Mouse (Mus musculus): ENCODE data around the gene Ankrd44.
A peak's percentile ranks its signal among the peaks of the same experiment; 100 is the strongest.

Gene Ankrd44

DNA sequence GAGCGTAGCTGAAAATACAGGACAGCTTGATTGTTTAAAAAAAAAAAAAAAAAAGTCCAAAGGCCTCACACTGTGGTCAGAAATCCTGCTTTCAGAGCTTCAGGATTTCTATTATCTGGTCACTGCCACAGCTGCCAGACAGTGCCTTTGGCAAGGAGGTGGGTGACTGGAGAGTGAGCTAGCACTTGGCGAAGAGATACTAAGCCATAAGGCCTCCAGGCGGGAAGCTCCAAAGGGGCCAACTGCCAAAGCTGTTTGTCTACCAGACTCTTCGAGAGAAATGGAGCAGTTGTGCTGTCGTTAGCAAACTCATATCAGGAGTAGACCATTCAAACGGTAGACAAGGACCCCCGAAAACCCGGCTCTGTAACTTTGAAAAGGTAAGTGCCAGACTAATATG lies 3.5 kb downstream of the Ankrd44 start:
- DNase-seq (ENCODE audit: low spot score) = peak; percentile 17

DNA sequence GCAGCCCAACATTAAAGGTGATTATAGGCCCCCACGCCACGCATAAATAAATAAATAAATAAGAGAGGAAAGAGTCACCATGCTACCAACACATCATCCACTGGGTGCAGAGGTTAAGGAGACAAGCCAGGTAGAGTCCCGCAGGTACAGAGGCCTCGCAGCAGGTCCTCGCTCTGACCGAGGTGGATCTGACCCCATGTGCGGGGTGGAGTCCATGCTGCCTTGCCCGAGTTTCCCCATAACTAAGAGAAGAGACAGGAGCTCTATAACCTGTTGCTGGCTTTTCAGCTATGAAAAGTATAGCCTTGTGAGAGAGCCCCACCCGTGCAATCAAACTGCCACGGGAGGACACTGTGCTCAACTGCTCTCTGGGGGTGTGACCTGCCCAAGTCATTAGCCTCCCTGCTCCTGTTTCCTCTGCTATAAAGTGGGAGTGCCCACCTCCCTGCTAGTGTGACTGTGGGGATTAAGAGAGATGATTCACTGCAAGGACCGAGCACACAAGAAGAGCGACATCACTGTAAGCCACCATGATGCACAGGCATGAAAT lies 4.1 kb downstream of the Ankrd44 start:
- no peak for DNase-seq (ENCODE audit: low spot score)

DNA sequence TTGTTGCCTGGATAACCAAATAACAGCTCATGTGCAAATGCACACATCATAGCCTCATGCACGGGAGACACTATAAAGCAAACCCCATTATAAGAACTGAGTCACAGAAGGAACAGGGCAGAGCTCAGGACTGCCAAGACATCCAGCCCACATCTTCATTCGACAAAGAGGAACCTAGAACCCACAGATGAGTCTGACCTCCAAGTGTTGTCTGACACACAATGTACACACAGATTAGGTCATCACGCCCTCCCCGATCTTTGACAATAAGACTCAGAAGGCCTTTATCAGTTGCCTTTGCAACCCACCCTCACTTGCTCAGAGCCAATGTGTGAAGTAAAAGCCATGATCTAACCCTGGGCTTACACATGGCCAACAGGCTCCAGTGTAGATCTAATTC lies 6.1 kb downstream of the Ankrd44 start:
- DNase-seq (ENCODE audit: low spot score) = no peak

DNA sequence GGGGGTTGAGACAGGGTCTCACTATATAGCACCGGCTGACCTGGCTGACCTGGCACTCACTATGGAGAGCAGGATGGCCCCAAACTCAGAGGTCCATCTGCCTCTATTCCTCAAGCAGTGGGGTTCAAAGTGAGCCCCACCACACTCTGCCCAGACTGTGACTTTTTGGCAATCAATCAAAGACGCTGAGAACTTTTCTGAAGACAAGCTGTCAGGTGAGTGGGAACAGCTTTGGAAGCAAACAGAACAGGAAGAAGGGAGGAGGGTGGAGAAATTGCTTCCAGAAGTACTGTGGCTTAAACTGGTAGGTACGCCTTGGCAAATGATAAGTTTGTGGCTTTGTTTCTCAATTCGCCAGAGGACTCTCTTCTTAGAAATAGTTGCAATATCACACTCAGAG lies 9.7 kb downstream of the Ankrd44 start:
- no peak for DNase-seq (ENCODE audit: low spot score)

DNA sequence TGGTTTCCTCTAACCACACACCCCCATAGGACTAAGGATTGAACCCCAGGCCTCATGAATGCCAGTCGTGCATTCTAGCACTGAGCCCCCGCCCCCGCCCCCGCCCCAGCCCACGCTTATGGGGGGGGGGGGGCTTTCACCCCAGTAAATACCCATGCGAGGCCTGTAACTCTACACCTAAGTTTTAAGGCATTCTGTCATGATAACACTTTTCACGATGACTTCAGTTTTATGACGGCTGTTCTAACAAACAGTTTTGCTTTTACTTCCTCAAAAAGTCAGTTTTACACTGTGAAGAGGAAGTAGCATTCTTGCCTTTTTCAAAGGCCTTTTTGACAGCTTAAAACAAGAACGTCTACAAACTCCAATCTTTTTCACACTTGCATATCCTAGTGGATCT lies 11.8 kb downstream of the Ankrd44 start:
- no peak for DNase-seq (ENCODE audit: low spot score)

DNA sequence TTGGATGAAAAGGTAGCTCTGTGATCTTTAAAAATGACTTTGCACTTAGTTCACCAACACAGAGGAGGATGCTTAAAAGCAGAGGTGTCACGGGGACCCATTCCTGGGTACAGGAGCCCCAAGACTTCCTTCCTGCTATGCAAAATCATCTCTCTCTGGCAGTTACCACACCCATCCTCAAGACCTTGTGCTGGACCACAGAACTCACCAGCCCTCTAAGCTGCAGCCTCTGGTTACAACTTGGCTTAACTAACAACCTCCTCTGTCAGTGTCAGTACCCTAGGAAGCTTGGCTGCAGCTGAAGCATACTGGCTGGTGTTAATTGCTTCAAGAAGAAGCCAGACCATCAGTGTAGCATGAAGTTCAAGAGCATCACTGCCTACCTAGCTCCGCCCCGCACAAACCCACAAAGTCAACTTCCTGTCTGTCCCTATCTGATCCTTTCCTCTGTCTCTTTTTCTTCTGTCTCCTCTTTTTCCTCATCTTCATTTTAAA lies 12.8 kb downstream of the Ankrd44 start:
- no peak for DNase-seq (ENCODE audit: low spot score)

DNA sequence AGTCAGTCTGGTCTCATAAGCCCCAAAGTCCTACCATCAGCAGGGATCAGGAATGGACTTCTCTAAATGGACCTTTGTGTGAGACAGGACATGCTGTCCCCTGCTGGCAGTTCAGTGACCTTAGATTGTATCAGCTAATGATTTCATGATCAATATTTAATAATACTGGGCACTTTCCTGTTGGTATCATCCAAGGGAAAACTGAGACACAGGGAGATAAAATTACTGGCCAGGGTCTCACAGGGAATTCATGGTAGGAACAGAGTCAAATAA lies 13.2 kb downstream of the Ankrd44 start:
- no peak for DNase-seq (ENCODE audit: low spot score)

DNA sequence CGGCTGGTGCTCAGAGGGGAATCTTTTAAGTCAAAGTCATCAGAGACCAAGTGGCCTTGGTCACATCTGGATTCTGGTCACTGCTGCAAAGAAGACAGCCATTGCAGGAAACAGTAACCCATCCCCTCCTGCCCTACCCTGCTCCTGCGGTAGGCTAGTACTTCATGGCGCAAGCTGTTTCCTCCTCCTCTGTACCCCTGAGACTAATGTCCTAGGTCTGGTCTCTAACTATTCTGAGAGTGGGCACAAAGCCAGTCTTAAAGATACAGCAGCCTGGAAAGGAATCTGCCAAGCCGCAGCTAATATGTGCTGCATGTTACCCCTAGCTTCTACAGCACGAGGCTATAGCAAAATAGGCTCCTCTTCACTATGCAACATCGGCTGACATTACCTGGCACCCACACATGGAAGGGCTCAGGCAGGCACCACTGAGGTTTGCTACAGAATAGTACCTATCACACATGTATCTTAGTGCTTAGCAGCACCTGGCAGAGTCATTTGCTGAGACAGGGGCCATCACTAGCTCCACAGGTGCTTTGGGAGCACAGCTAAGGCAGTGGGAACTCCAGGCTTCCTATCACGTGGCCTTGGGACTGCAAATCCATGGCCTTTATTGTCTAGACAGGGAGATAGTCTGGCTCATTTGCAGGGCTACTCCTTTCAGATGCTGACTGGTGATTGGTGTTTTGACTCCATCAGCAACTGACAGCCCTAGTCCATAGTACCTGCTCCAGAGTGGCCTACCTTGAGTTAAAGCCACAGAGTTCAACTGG lies 13.7 kb downstream of the Ankrd44 start:
- no peak for DNase-seq (ENCODE audit: low spot score)

DNA sequence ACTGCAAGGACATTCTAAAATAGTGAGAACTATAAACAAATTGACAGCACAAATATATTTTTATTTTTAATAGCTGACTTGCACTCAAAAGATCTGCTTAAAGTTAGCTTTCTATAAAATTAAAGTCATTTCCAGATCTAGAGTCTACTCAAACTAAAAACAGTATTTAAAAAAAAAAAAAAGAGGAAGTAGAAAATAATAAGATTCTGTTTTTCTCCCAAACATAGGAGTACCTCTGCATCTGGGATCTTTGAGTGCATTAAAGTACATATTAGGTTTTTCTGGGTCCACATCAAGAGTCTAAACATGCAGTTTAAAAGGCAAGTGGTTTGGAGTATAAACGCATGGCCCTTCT lies 15.0 kb downstream of the Ankrd44 start:
- DNase-seq (ENCODE audit: low spot score) = no peak

DNA sequence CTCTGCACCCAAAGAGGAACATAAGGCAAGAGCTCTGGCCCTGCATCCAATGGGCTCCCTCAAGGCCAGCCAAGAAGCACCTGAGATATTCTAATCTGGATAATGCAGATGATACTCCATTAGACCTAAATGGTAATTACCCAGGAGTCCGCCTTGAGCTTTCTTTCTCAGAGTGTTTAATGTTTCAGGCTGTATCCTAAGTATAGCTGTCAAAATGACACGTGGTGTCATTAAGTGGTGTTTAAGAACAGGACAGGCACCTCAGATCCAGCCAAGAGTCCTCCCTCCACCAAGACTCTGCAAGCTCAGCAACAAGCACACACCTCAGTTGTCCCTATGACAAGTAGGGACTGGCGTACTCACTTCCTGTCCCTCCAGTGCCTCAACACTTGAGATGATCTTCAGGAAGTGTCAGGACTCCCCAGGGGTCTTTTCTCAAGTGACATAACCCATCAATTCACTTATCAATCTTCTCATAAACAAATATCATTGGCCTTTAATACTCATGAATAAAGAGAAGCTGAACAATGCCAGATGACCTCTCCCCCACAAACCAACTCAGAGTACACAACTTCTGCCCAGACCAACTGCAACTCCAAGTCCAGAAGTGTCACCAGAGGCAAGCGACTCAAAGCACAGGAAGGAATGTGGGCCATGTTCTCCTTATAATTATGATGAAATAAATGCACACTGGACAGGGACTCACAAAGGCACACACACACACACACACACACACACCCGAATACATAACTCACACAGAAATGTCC lies 15.5 kb downstream of the Ankrd44 start:
- DNase-seq (ENCODE audit: low spot score) = no peak

DNA sequence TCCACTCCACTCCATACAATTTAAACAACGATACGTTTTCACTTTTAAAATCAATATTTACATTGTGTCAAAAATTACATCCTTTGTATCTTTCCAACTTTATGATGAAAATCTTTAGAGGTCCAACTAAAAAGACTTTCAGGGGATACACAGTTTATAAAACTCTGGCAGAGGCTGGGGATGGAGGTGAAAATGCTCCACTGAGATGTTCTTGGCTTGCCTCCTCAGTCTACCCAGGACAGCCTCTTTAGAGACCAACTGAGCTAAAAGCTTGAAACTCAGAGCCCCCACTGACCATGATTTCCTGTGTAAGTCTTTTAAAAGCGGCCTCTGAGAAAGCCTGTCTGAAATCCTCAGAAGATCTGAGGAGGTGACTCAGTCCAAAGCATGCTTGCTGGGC lies 17.4 kb downstream of the Ankrd44 start:
- no peak for DNase-seq (ENCODE audit: low spot score)

DNA sequence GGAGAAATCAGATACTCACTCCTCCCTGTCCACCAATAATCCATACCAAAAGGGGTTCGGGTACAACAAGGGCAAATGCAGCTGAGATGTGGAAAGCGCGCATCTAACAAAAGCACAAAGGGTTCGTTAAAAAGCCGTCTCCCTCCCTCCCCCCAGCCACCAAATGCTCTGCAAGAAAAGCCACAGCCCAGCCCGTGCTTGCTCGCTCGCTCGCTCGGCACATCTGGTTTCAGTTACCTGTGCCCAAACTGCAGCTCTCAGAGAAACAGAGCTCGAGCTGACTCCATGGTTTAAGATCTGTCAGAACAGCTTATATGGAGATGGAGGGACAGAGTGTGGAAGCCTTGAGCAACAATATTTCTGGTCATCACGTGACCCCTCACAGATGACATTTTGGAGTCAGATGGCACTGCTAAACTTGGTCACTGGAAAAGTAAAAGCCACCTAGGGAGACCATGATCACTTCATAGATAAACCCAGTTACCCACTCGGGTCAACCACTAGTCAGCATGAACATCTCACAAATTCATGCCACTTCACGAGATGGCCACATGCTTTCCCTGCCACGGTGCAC lies 19.0 kb downstream of the Ankrd44 start:
- DNase-seq (ENCODE audit: low spot score) = no peak

DNA sequence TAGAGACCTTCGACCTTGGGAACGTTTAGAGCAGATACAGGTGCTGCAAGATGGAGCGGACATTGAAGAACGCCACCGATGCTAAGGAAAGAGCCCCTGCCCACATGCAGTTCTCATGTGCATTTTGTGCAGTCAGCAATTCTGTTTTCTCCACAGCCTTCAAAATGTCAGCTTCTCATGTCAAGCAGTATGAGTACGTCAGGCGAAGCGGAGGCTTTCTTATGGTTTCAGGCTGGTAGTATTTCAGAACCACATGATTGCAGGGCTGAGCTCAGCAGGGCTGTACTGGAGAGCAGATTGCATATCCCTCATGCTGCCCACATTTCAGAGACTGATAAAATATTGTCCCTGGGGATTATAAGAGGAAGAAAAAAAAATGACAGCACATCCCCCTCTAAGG lies 19.9 kb downstream of the Ankrd44 start:
- no peak for DNase-seq (ENCODE audit: low spot score)

DNA sequence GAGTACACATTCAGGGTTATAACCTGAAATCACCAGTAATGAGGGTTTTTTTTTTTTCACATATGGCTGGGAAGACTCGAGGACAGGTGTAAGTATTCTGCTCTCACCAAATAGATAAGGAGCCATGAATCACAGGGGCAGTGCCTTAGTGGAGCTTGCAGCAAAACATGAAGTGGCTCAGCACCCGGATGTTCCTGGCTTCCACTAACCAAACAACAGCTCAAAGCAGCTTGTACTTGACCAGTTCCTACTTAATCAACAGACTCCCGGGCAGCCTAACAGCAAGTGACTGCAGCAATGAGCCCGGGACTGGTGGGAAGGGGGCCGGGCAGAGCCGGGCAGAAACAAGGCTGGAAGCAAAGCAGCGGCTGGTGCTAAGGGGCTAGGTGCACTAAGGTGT lies 20.6 kb downstream of the Ankrd44 start:
- no peak for DNase-seq (ENCODE audit: low spot score)

DNA sequence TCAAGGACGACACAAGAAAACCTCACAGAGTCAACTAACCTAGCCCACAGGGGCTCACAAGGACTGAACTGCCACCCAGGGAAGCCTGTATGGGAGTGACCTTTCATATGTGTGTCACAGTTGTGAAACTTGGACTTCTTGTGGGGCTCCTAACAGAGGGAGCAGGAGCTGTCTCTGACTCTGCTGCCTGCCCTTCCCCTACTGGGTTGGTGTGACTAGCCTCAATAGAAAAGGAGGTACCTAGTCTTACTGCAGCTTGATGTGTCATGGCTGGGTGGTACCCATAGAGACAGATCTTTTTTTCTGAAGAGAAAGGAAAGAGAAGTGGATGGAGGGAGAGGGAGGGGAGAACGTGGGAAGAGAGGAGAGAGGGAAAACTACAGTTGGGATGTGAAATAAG lies 22.0 kb downstream of the Ankrd44 start:
- DNase-seq (ENCODE audit: low spot score) = no peak

DNA sequence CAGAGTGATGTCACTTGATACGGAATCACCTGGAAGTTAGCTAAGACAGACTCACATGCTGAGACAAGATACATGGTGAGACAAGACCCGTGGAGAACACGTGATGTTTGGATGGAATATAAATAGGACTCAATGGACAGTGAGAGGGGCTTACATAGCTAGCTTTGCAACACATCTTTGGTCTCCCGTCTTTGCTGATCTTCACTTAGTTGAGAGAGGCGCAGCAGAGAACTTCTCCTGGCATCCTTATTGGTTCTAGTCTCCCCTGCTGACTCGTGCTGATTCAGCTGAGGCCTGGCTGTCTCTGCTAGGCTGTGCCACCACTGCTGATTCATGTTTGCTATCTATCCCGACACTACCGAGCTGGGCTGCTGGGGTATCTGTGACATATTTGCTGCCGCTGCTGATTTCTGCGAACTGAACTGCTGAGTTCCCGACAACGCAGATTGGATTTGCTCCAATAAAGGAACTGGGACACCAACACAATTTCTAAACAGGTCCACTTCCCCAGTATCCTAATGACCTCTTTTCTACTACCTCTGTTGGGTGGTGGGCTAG lies 23.4 kb downstream of the Ankrd44 start:
- DNase-seq (ENCODE audit: low spot score) = no peak

DNA sequence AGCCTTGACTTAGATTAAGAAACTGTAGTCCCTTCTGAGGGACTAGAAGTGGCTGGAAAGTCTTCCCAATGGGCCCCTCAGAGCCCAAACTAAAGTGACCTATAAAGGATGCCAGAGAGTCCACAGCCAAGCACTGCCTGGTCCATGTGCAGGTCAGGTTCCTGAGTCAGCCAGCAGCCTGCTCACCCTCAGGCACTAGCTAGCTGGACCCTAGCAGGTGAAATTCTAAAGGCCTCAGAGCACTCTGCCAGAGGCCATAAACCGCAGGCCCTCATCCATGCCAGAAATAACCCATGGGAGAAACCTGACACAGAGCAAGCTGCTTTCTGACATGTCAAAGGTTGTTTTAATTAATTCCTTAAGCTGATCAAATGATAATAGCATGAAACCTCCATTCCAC lies 25.1 kb downstream of the Ankrd44 start:
- no peak for DNase-seq (ENCODE audit: low spot score)

DNA sequence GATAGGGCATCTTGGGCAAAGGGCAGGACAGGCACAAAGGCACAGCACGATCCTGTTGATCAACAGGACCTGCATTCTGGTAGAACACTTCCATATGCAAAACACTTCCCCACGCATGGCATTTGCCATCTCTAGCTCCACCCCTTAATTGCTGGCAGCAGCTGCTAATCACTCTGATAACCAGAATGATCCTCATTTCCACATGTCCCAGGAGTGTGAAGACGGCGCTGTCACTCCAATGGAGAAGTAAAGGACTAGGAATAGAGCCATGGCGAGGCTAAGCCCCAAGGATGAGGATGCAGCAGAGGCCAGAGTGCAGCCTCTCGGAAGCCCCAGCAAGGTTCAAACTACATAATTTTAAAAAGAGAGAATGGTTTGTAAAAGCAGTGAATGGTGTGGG lies 26.9 kb downstream of the Ankrd44 start:
- DNase-seq (ENCODE audit: low spot score) = no peak

DNA sequence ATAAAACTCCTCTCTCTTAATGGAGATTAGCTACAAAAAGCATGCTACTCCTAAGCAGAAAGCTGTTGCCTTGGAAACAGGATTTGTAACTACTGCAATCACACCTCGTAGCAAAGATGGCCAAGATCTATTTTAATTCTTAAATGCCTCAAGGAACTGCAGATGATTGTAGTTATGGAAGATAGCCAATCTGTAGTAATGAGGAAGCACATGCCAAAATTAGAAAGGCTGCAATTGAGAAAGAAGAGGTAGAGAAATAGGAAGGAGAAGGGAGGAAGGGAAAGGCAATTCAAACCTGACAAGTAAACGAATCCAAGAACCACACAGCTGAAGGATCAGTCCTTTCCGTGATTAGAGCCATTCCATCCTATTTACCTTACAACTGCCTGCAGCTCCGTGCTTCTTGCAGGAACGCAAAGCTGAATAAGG lies 27.5 kb downstream of the Ankrd44 start:
- no peak for DNase-seq (ENCODE audit: low spot score)

DNA sequence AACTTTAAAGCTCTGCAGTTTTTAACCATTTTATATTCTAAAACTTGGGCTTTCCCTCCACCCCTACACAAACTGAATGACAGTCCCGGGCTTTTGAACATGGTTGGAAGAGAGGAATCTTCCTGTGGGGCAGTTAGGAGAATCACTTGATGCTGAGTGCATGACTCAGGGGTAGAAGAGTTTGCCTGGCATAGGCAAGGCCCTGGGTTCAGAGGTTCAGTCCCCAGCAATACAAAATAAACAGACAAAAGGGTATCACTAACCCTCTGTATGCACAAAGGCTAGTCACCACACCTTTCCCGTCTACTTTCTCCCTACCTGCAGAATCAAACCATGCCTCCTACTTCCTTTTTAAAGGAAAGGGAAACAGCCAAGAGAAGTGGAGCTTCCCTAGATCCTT lies 28.5 kb downstream of the Ankrd44 start:
- DNase-seq (ENCODE audit: low spot score) = no peak

DNA sequence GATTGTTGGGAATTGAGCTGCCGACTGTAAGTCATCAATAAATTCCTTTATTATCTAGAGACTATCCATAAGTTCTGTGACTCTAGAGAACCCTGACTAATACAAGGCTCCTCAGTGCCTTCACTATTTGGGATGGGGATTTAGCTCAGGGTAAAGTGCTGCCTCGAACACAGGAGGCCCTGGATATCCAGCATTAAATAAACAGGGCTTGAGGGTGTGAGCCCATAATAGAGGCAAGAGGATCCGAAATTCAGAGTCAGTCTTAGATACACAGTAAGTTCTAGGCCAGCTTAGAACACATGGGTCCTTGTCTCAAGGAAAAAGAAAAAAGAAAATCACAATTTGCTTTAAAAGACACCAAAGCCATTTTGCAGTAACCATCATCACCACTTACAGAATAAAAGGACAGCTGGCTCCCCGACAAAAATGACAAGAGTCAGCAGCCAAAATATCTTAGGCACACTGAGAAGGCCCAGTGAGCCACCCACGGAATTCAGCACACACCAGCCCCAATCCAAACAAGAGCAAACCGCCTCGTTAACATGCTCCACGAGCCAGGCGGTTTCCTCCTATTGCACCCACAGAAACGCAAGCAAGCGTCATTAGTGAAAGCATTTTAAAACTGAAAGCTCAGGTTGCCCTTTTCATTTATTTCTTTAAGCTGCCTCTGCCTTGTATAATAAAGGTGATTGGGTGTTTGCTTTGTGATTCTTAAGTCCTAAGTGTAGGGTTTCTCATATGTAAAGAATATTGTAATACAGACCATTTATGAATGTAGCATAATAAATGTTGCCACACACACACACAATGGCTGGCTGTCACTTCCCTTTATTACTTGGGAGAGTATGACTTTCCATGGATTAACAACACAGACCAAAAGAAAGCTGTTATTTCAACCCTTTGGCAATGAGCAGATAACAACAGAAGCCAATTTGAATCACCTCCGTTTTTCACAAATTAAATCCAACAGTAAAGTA lies 29.8 kb downstream of the Ankrd44 start:
- DNase-seq (ENCODE audit: low spot score) = peak; percentile 11

DNA sequence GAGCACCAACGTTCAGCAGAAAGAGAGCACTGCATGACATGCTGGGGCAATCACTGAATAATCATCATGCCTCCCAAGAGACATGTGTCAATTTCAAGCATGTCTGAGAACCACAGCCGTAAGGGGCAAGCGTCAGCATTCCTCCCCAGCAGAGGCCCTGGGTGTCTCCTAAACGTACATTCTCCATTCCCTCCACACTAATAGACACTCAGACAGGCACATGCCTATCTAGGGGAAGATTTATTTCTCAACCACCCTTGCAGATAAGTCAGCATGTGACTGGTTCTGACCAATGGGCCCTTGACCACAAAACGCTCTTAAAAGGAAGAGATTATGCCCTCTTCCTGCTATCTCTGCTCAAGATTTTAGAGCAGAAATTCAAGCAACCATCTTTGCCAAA lies 37.7 kb downstream of the Ankrd44 start:
- no peak for DNase-seq (ENCODE audit: low spot score)
